Mouse (Mus musculus): ENCODE measurements at regions not wholly inside any gene's neighbourhood (a gene's known extent, or its start where the extent isn't known, plus 50 kb on each side); places are given as distances from the start of the nearest gene placed in this dataset.

- no peak for DNase-seq
- intact Hi-C loops (cut with DNase I), result loop anchor here (10.0 kb wide), 1 partner anchor 106 kb away; no protein-coding TSS in a partner anchor
Measured at GRCm38 (mm10) chr2:168338819-168339218, 57.3 kb upstream of the Kcng1 start.

GRCm38 (mm10) chr2:168338382-168338781 lies 56.8 kb upstream of the Kcng1 start:
- intact Hi-C loops (cut with DNase I), result loop anchor here (10.0 kb wide), 1 partner anchor 106 kb away; no protein-coding TSS in a partner anchor
- peak; percentile 49 for DNase-seq

- intact Hi-C loops (cut with DNase I), result loop anchor here (10.0 kb wide), 1 partner anchor 107 kb away; no protein-coding TSS in a partner anchor
- DNase-seq, result no peak
Measured at GRCm38 (mm10) chr2:168337611-168338010, 56.1 kb upstream of the Kcng1 start.

- intact Hi-C loops (cut with DNase I), result loop anchor here (10.0 kb wide), 1 partner anchor 109 kb away; no protein-coding TSS in a partner anchor
- DNase-seq, result no peak
Measured at GRCm38 (mm10) chr2:168335739-168336385, 54.3 kb upstream of the Kcng1 start.

GRCm38 (mm10) chr2:168334241-168334588 lies 52.7 kb upstream of the Kcng1 start:
- DNase-seq, result no peak
- intact Hi-C loops (cut with DNase I), result loop anchor here (10.0 kb wide), 1 partner anchor 111 kb away; no protein-coding TSS in a partner anchor

GRCm38 (mm10) chr2:168333552-168334240 lies 52.2 kb upstream of the Kcng1 start:
- intact Hi-C loops (cut with DNase I), result loop anchor here (10.0 kb wide), 1 partner anchor 111 kb away; no protein-coding TSS in a partner anchor
- no peak for DNase-seq

- no peak for DNase-seq
- intact Hi-C loops (cut with DNase I), result loop anchor here (10.0 kb wide), 1 partner anchor 112 kb away; no protein-coding TSS in a partner anchor
Measured at GRCm38 (mm10) chr2:168332972-168333371, 51.4 kb upstream of the Kcng1 start.

Measured in left cerebral cortex, postnatal 4 days (tissue).